In the genomic region with DNA sequence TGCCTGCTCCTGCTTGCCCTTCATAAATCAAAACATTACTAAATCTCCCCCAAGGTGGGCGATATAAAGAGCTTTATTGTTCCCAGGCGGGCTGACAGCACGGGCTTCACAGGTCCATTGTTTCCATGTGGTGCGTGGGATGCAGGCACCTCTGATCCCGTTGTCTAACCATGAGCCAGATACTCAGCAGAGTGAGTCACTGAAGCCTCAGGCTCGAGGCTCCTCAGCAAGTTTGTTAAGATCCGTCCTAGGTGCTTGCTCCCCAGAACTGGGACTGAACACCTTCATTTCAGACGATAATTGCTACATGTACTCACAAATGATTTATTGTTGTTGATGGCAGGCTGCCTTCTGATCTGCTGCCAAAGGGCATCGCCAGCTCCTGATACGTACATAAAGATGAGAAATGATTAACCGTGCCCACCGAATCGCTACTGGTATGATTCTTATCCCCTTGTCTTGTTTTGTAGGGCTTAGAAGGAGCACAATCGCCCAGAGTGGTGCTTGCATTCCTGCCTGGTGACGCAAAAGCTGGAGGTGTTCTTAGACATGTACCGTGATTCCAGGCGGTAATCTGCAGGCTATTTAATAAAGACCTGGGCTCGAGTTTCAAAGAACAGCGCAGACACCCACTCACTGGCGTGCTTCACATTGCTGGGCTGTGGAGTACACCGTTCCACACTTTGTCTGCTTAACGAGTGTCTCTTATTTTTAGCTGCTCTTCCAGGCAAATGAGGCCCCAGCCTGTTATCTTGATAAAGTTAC, we compare ENCODE assay signal across 7 mouse cellular contexts.
DNase-seq lines count a peak whose midpoint lies in the region; ATAC-seq and TF ChIP-seq lines count a peak whose summit lies in the region.

No protein-coding gene starts in this region.

- no peaks in the 10 kb centered on the region for H3K9me3 ChIP-seq in embryonic facial prominence, embryonic 13.5 days
- H3K9me3 ChIP-seq in lung, postnatal 0 days (ENCODE audit: low read length) = no peaks in the 10 kb centered on the region

- H3K36me3 ChIP-seq in embryonic facial prominence, embryonic 13.5 days = no peaks in the 10 kb centered on the region
- no peaks in the 10 kb centered on the region for H3K36me3 ChIP-seq in lung, postnatal 0 days (ENCODE audit: insufficient read depth, low read length)

- in situ Hi-C loops in Patski (cut with MboI; ENCODE audit: low pct_unique_long_range_greater_than_20kb) = loop anchor here (5.0 to 10.0 kb wide), 2 partner anchors 236 to 426 kb away; a partner anchor contains a TSS

- H3K9ac ChIP-seq in embryonic facial prominence, embryonic 13.5 days = no peak overlapping the region
- H3K9ac ChIP-seq in lung, postnatal 0 days (replicated peaks; ENCODE audit: low read depth) = no peak overlapping the region

- H3K4me3 ChIP-seq in embryonic facial prominence, embryonic 13.5 days = no peak overlapping the region
- H3K4me3 ChIP-seq in lung, postnatal 0 days (ENCODE audit: low read depth, low read length) = no peak overlapping the region

- CTCF ChIA-PET in Patski (lab: Charles Lee) = interaction anchor here (1.4 to 3.8 kb wide), 4 partner anchors 11 to 1093 kb away, joined by 3 to 20 read pairs (median 4); no protein-coding TSS in a partner anchor

- peak overlapping the region; percentile 1; the same call in 1 of the 2 replicates for H3K4me2 ChIP-seq in embryonic facial prominence, embryonic 13.5 days
- H3K4me2 ChIP-seq in lung, postnatal 0 days (replicated peaks; ENCODE audit: low read depth, low read length) = 0 out of 2 replicates have a peak overlapping the region, but pooled peaks have one; percentile 15

- H3K27ac ChIP-seq in embryonic facial prominence, embryonic 13.5 days = no peak overlapping the region
- H3K27ac ChIP-seq in lung, postnatal 0 days (ENCODE audit: low read length) = peak overlapping the region; percentile 71

- TF ChIP-seq CTCF in Patski (IDR thresholded peaks at IDR 0.05) = no peak
- no peak for TF ChIP-seq CTCF in lung, postnatal 0 days (IDR thresholded peaks at IDR 0.05)

- ATAC-seq in Patski = peak; percentile 95
- no peak for ATAC-seq in embryonic facial prominence, embryonic 13.5 days (ENCODE audit: insufficient number of reproducible peaks, insufficient read depth, low FRiP score, low TSS enrichment, low read depth)
- peak; percentile 96 for ATAC-seq in lung, postnatal 0 days
- ATAC-seq in activated CD4-positive, CD25-positive, alpha-beta regulatory T cell, adult 4 months = no peak

- H3K4me1 ChIP-seq in embryonic facial prominence, embryonic 13.5 days = peaks cover 7% of the 10 kb centered on the region
- H3K4me1 ChIP-seq in lung, postnatal 0 days (ENCODE audit: insufficient read depth, low read depth, low read length) = no peaks in the 10 kb centered on the region

- WGBS in embryonic facial prominence, embryonic 13.5 days = 45% methylated on average over 22 of the region's 22 CpGs
- 37% methylated on average over 22 of the region's 22 CpGs for WGBS in lung, postnatal 0 days

- POLR2A ChIA-PET in Patski (lab: Charles Lee) = interaction anchor here (0.9 to 1.4 kb wide), 2 partner anchors 11 to 240 kb away, joined by 3 to 4 read pairs; no protein-coding TSS in a partner anchor

- TF ChIP-seq EP300 in lung, postnatal 0 days (IDR thresholded peaks at IDR 0.05) = peak; percentile 98

- no peaks in the 10 kb centered on the region for H3K27me3 ChIP-seq in Patski
- no peaks in the 10 kb centered on the region; the same call in 1 of the 2 replicates for H3K27me3 ChIP-seq in embryonic facial prominence, embryonic 13.5 days
- H3K27me3 ChIP-seq in lung, postnatal 0 days (replicated peaks; ENCODE audit: insufficient read depth, low read length) = no peaks in the 10 kb centered on the region

- peak; percentile 91 for DNase-seq in Patski (ENCODE audit: low read depth, low spot score)
- peak; percentile 8 to 13 for DNase-seq in kidney, adult 8-10 months
- DNase-seq in lung, postnatal 0 days (ENCODE audit: low spot score) = peak; percentile 88
- no peak for DNase-seq in gastrocnemius, adult 18-20 months (ENCODE audit: low spot score)
- no peak for DNase-seq in urinary bladder, adult 18-20 months (ENCODE audit: low spot score in 2 of 2)

Comparison
In these comparisons a context has a peak if more than half of its experiments do, and no peak if none do; other contexts are left out.
1. ATAC-seq: peak in Patski (single experiment) and lung, postnatal 0 days (single experiment); none in embryonic facial prominence, embryonic 13.5 days (single experiment) and activated CD4-positive, CD25-positive, alpha-beta regulatory T cell, adult 4 months (single experiment).
2. DNase-seq: peak in Patski (single experiment), kidney, adult 8-10 months (2 of 2) and lung, postnatal 0 days (single experiment); none in gastrocnemius, adult 18-20 months (single experiment) and urinary bladder, adult 18-20 months (0 of 2).